In genomic region chr2:38621610-38622021, GRCm38 (mm10) we compare ENCODE assay signal across 9 mouse cellular contexts. TPM values are rescaled to one million over a fixed set of nuclear protein-coding genes. Genes with fewer than 3 reads are reported as not detected.
DNase-seq lines count a peak whose midpoint lies in the region; ATAC-seq and TF ChIP-seq lines count a peak whose summit lies in the region.
"Had no signal": no experiment of that assay in that cellular context is flagged by ENCODE, and none has a peak within 500 bp of the region (broad histone marks: within the 10 kb centered on the region; RNA-seq: fewer than 3 reads in every experiment).

No protein-coding gene starts in this region.

- DNase-seq in heart, adult 11 months, result peak; percentile 82
- DNase-seq in heart, adult 9 months (ENCODE audit: low spot score in 2 of 2), result no peak
- peak; percentile 89 for DNase-seq in adrenal gland, adult 2 months
- DNase-seq in layer of hippocampus, adult 2 months (ENCODE audit: low spot score in 2 of 2), result peak; percentile 46 to 68
- DNase-seq in neural tube, embryonic 11.5 days (ENCODE audit: low spot score), result peak; percentile 52

- H3K36me3 ChIP-seq in forebrain, embryonic 12.5 days (replicated peaks), result peaks cover 18% of the 10 kb centered on the region
- H3K36me3 ChIP-seq in neural tube, embryonic 11.5 days (ENCODE audit: control insufficient read depth, insufficient read depth, low read length), result no peaks in the 10 kb centered on the region
- H3K36me3 ChIP-seq in heart, embryonic 12.5 days, result peaks cover 36% of the 10 kb centered on the region

- no peak overlapping the region for H3K4me3 ChIP-seq in forebrain, embryonic 12.5 days (replicated peaks)
- H3K4me3 ChIP-seq in layer of hippocampus, adult 2 months, result no peak overlapping the region
- H3K4me3 ChIP-seq in neural tube, embryonic 11.5 days (ENCODE audit: low read depth, low read length), result no peak overlapping the region
- H3K4me3 ChIP-seq in heart, embryonic 12.5 days, result no peak overlapping the region
- H3K4me3 ChIP-seq: liver, embryonic 15.5 days had no signal

- H3K9ac ChIP-seq in forebrain, embryonic 12.5 days, result no peak overlapping the region
- H3K9ac ChIP-seq in neural tube, embryonic 11.5 days (ENCODE audit: low read length), result no peak overlapping the region
- H3K9ac ChIP-seq in heart, embryonic 12.5 days, result no peak overlapping the region
- H3K9ac ChIP-seq: liver, embryonic 15.5 days had no signal

- H3K9me3 ChIP-seq in forebrain, embryonic 12.5 days, result no peaks in the 10 kb centered on the region
- no peaks in the 10 kb centered on the region for H3K9me3 ChIP-seq in neural tube, embryonic 11.5 days (ENCODE audit: control insufficient read depth, low read length)
- 0 out of 2 replicates have a peak, but pooled peaks cover 4% of the 10 kb centered on the region for H3K9me3 ChIP-seq in heart, embryonic 12.5 days (replicated peaks)
- H3K9me3 ChIP-seq: liver, embryonic 15.5 days had no signal

- peak; percentile 86 for ATAC-seq in forebrain, embryonic 12.5 days (ENCODE audit: low FRiP score)
- ATAC-seq in neural tube, embryonic 11.5 days (ENCODE audit: insufficient read depth, low FRiP score, low TSS enrichment), result peak; percentile 86
- no peak for ATAC-seq in monocyte, adult 5-6 weeks (replicated peaks; ENCODE audit: insufficient number of reproducible peaks, low FRiP score, low TSS enrichment, poor library complexity, severe bottlenecking)
- no peak for ATAC-seq in heart, embryonic 12.5 days (ENCODE audit: insufficient number of reproducible peaks, low FRiP score)

- TF ChIP-seq CTCF in layer of hippocampus, adult 2 months (conservative IDR thresholded peaks at IDR 0.05), result peak; percentile 85

- H3K4me2 ChIP-seq in forebrain, embryonic 12.5 days, result peak overlapping the region; percentile 19; the same call in 1 of the 2 replicates
- H3K4me2 ChIP-seq in neural tube, embryonic 11.5 days (ENCODE audit: low read depth), result no peak overlapping the region
- H3K4me2 ChIP-seq in heart, embryonic 12.5 days, result no peak overlapping the region
- H3K4me2 ChIP-seq: liver, embryonic 15.5 days had no signal

- peak overlapping the region; percentile 68 for H3K27ac ChIP-seq in forebrain, embryonic 12.5 days
- H3K27ac ChIP-seq in layer of hippocampus, adult 2 months, result peak overlapping the region; percentile 68
- H3K27ac ChIP-seq in neural tube, embryonic 11.5 days (ENCODE audit: low read depth, low read length), result no peak overlapping the region
- no peak overlapping the region for H3K27ac ChIP-seq in heart, embryonic 12.5 days (ENCODE audit: poor library complexity, severe bottlenecking)
- H3K27ac ChIP-seq: liver, embryonic 15.5 days had no signal

- H3K27me3 ChIP-seq in forebrain, embryonic 12.5 days, result no peaks in the 10 kb centered on the region
- H3K27me3 ChIP-seq in neural tube, embryonic 11.5 days (ENCODE audit: control insufficient read depth, insufficient read depth, low read length), result no peaks in the 10 kb centered on the region
- no peaks in the 10 kb centered on the region for H3K27me3 ChIP-seq in heart, embryonic 12.5 days (replicated peaks)
- H3K27me3 ChIP-seq: liver, embryonic 15.5 days had no signal

- WGBS in forebrain, embryonic 12.5 days, result 42% methylated on average over 6 of the region's 6 CpGs
- 53% methylated on average over 6 of the region's 6 CpGs for WGBS in neural tube, embryonic 11.5 days
- 73% methylated on average over 6 of the region's 6 CpGs for WGBS in heart, embryonic 12.5 days

- H3K4me1 ChIP-seq in forebrain, embryonic 12.5 days, result peaks cover 34% of the 10 kb centered on the region
- H3K4me1 ChIP-seq in neural tube, embryonic 11.5 days (ENCODE audit: control insufficient read depth, insufficient read depth, low read length), result peaks cover 10% of the 10 kb centered on the region
- peaks cover 15% of the 10 kb centered on the region for H3K4me1 ChIP-seq in heart, embryonic 12.5 days (replicated peaks)

RNA-seq across cellular contexts. Expression of gene Psmb7, which starts 22.3 kb away (rescaled TPM):
- 100 to 1,000 TPM; 278 to 283 TPM for total RNA-seq in adrenal gland, adult 2 months (2021)
- polyA plus RNA-seq in adrenal gland, adult 2 months (2012; rRNA removed), result 25.0 and 29.1 TPM in 2 replicates
- polyA plus RNA-seq in forebrain, embryonic 12.5 days (2016; fragmentation: Nextera tagmentation; extraction: Ambion mirVana), result 294 and 303 TPM in 2 replicates
- 100 to 1,000 TPM; 186 to 198 TPM for total RNA-seq in layer of hippocampus, adult 2 months (2021)
- polyA plus RNA-seq in neural tube, embryonic 11.5 days (2014; fragmentation: Nextera tagmentation; extraction: Ambion mirVana), result 352 and 360 TPM in 2 replicates
- total RNA-seq in monocyte, adult 5-6 weeks (2017), result 165 to 226 TPM (median 206 TPM) in 3 replicates
- polyA plus RNA-seq in heart, embryonic 12.5 days (2016; fragmentation: Nextera tagmentation; extraction: Ambion mirVana), result 211 and 213 TPM in 2 replicates

Comparison
In these comparisons a context has a peak if more than half of its experiments do, and no peak if none do; other contexts are left out.
1. DNase-seq: peak in heart, adult 11 months (single experiment), adrenal gland, adult 2 months (single experiment), layer of hippocampus, adult 2 months (2 of 2) and neural tube, embryonic 11.5 days (single experiment); none in heart, adult 9 months (0 of 2).
2. ATAC-seq: peak in forebrain, embryonic 12.5 days (single experiment) and neural tube, embryonic 11.5 days (single experiment); none in monocyte, adult 5-6 weeks (single experiment) and heart, embryonic 12.5 days (single experiment).
3. H3K27ac ChIP-seq: peak in forebrain, embryonic 12.5 days (single experiment) and layer of hippocampus, adult 2 months (single experiment); none in neural tube, embryonic 11.5 days (single experiment) and heart, embryonic 12.5 days (single experiment).